Mouse (Mus musculus) embryonic fibroblast, embryonic 13.5 days (primary cell): ENCODE measurements around the gene Zfp503.

Experiments used
- CTCF ChIP-seq: IDR thresholded peaks from 2 replicates; pipeline ENCODE4 v1.5.1; 2011; ENCODE audit warnings: mild to moderate bottlenecking, control low read depth, low read length, moderate library complexity, borderline replicate concordance; ENCODE audit not compliant: insufficient read depth
- POLR2A ChIP-seq: IDR thresholded peaks from 2 replicates; pipeline ENCODE4 v1.6.1; 2011; ENCODE audit warnings: low read depth, mild to moderate bottlenecking, control low read depth, low read length, moderate library complexity

DNA sequence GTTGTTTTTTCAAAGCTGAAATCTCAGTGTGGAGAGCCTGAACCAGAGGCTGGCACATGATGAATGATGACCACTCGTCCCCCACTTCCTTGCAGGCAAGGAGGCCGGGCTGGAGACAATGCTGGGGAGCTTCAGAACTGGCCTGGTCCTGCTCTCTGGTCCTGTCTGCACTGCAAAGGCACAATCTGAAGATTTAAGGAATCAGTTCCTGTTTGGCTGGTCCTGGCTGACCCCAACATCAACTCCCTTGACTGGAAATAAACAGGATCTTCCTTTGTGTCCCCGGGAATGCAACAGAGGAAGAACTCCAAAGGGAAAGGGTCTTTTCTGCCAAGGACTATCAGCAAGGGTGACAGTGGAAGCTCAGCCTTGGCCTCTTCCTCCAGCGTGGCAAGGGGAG, 25.4 kb upstream of the Zfp503 start:
- no peak for TF ChIP-seq CTCF
- no peak for TF ChIP-seq POLR2A
